Comparison of ENCODE assay signal across 8 mouse cellular contexts in the genomic region with DNA sequence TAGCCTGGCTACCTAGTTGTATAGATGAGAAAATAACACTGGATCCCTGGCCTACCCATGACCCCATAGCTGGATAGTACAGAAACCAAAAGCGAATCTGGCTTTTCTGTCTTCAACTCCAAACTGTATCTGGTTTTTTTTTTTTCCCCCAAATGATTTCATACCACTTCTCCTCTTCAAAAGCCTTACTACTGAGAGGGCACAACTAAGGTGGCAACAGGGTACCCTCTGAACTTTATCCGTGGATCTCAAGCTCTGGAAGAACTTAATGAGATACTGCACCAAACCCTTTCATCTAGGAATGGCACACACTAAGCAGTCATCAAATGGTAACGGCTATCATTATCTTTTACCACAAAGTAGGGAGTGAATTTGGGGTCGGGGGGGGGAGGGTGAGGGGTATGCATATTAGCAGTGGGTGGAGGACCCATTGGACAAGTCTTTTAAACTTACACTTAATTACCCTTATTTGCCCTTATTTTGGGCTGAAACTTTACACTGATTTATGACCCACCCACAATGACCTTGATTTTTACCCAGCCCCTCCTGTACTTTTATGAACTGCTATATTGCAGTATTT. TPM values are rescaled to one million over a fixed set of nuclear protein-coding genes. Genes with fewer than 3 reads are reported as not detected.
DNase-seq lines count a peak whose midpoint lies in the region; ATAC-seq and TF ChIP-seq lines count a peak whose summit lies in the region.

No protein-coding gene starts in this region.

- H3K27me3 ChIP-seq in forebrain, embryonic 14.5 days (replicated peaks; ENCODE audit: control insufficient read depth, insufficient read depth, low read length) = no peaks in the 10 kb centered on the region
- H3K27me3 ChIP-seq in liver, embryonic 13.5 days = no peaks in the 10 kb centered on the region

- WGBS in forebrain, embryonic 14.5 days = 25% methylated on average over 4 of the region's 4 CpGs
- WGBS in liver, embryonic 13.5 days (ENCODE audit: insufficient replicate concordance) = 22% methylated on average over 4 of the region's 4 CpGs

- no peaks in the 10 kb centered on the region for H3K9me3 ChIP-seq in forebrain, embryonic 14.5 days (replicated peaks; ENCODE audit: control insufficient read depth, low read length)
- H3K9me3 ChIP-seq in liver, embryonic 13.5 days (replicated peaks) = no peaks in the 10 kb centered on the region

- no peak for TF ChIP-seq CTCF in gastrocnemius, adult 2 months (IDR thresholded peaks at IDR 0.05)

- H3K9ac ChIP-seq in forebrain, embryonic 14.5 days (ENCODE audit: low read length) = peak overlapping the region; percentile 97
- H3K9ac ChIP-seq in liver, embryonic 13.5 days = peak overlapping the region; percentile 77

- H3K4me2 ChIP-seq in forebrain, embryonic 14.5 days (ENCODE audit: low read length) = peak overlapping the region; percentile 78
- H3K4me2 ChIP-seq in liver, embryonic 13.5 days = peak overlapping the region; percentile 79

- H3K4me3 ChIP-seq in gastrocnemius, adult 2 months = peak overlapping the region; percentile 95
- H3K4me3 ChIP-seq in forebrain, embryonic 14.5 days (ENCODE audit: low read depth, low read length) = peak overlapping the region; percentile 74
- H3K4me3 ChIP-seq in liver, embryonic 13.5 days (replicated peaks) = peak overlapping the region; percentile 78

- no peak for DNase-seq in gastrocnemius, adult 2 months
- DNase-seq in gastrocnemius, adult 8-10 months (ENCODE audit: low spot score in 2 of 2) = no peak
- peak; percentile 64 for DNase-seq in A20 (ENCODE audit: low read depth, low spot score)
- no peak for DNase-seq in forebrain, embryonic 14.5 days (ENCODE audit: low spot score)
- no peak for DNase-seq in liver, embryonic 13.5 days
- no peak for DNase-seq in cerebellum, postnatal 36 days
- DNase-seq in urinary bladder, adult 2 months (ENCODE audit: low spot score) = no peak
- DNase-seq in adrenal gland, adult 18-20 months (ENCODE audit: low spot score in 2 of 2) = no peak

- no peak; the same call in 1 of the 2 replicates for ATAC-seq in forebrain, embryonic 14.5 days
- ATAC-seq in liver, embryonic 13.5 days (ENCODE audit: low read depth) = no peak

- H3K27ac ChIP-seq in gastrocnemius, adult 2 months = peak overlapping the region; percentile 78
- peak overlapping the region; percentile 94; the same call in 1 of the 2 replicates for H3K27ac ChIP-seq in forebrain, embryonic 14.5 days (ENCODE audit: low read depth, low read length)
- no peak overlapping the region for H3K27ac ChIP-seq in liver, embryonic 13.5 days

- peaks cover 12% of the 10 kb centered on the region for H3K4me1 ChIP-seq in forebrain, embryonic 14.5 days (ENCODE audit: control insufficient read depth, insufficient read depth, low read length)
- H3K4me1 ChIP-seq in liver, embryonic 13.5 days (replicated peaks) = peaks cover 13% of the 10 kb centered on the region

- no peaks in the 10 kb centered on the region for H3K36me3 ChIP-seq in forebrain, embryonic 14.5 days (ENCODE audit: control insufficient read depth, insufficient read depth, low read length)
- H3K36me3 ChIP-seq in liver, embryonic 13.5 days = no peaks in the 10 kb centered on the region

- intact Hi-C loops in gastrocnemius, adult 2 months (cut with DNase I) = loop anchor here (5.0 kb wide), 1 partner anchor 74 kb away; no protein-coding TSS in a partner anchor

RNA-seq across cellular contexts. Expression of gene Zdhhc21, which starts 1.2 kb away (rescaled TPM):
- total RNA-seq in gastrocnemius, adult 2 months (2021) = 10 to 100 TPM; 10.9 to 13.9 TPM
- 10 to 100 TPM; 10.1 to 15.2 (median 12.1) TPM for total RNA-seq in gastrocnemius, adult 8-10 months (2022)
- polyA plus RNA-seq in forebrain, embryonic 14.5 days (2014; fragmentation: Nextera tagmentation; extraction: Ambion mirVana) = 13.1 and 15.7 TPM in 2 replicates
- 4.4 and 6.2 TPM in 2 replicates for polyA plus RNA-seq in liver, embryonic 13.5 days (2015; fragmentation: Nextera tagmentation; extraction: Ambion mirVana)
- polyA plus RNA-seq in urinary bladder, adult 2 months (2012; rRNA removed) = 7.1 and 8.6 TPM in 2 replicates
- 10 to 100 TPM; 12.9 to 19.8 TPM for total RNA-seq in adrenal gland, adult 18-20 months (2021)

RNA-seq across cellular contexts. Expression of gene Cer1, which starts 26.4 kb away (rescaled TPM):
- not detected for total RNA-seq in gastrocnemius, adult 2 months (2021)
- total RNA-seq in gastrocnemius, adult 8-10 months (2022) = not detected
- 0.10 TPM in 1 of 2 replicates, not detected in the other for polyA plus RNA-seq in forebrain, embryonic 14.5 days (2014; fragmentation: Nextera tagmentation; extraction: Ambion mirVana)
- polyA plus RNA-seq in liver, embryonic 13.5 days (2015; fragmentation: Nextera tagmentation; extraction: Ambion mirVana) = not detected in 2 replicates
- not detected in 2 replicates for polyA plus RNA-seq in urinary bladder, adult 2 months (2012; rRNA removed)
- not detected for total RNA-seq in adrenal gland, adult 18-20 months (2021)
